In the genomic region with DNA sequence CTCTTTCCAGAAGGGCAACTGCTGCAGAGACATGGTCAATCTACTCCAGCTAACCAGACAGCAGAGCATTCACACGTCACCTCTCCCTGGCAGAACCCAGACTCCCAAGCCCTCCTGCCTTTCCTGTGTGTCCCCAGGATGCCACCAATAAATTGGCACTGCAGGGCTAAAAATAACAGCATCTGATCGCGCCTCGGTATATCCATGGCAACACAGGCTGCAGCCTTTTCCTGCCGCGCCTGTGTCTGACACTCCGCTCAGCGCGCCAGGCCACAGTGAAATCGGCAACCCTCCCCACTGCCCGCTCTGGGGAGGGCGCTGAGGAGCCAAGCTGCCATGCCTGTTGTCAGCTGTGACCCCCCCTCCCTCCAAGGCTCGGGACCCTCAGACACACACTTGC, we compare ENCODE assay signal across 8 mouse cellular contexts.
A peak's percentile ranks its signal among the peaks of the same experiment; 100 is the strongest.
DNase-seq lines count a peak whose midpoint lies in the region; ATAC-seq lines count a peak whose summit lies in the region.

No protein-coding gene starts in this region.

- no peaks in the 10 kb centered on the region for H3K36me3 ChIP-seq in hindbrain, embryonic 11.5 days (ENCODE audit: control insufficient read depth, insufficient read depth, low read length)
- no peaks in the 10 kb centered on the region for H3K36me3 ChIP-seq in hindbrain, embryonic 10.5 days
- H3K36me3 ChIP-seq in neural tube, embryonic 15.5 days = no peaks in the 10 kb centered on the region

- H3K4me2 ChIP-seq in hindbrain, embryonic 11.5 days (replicated peaks; ENCODE audit: low read depth, low read length) = no peak overlapping the region
- H3K4me2 ChIP-seq in neural tube, embryonic 15.5 days = peak overlapping the region; percentile 43

- H3K27ac ChIP-seq in hindbrain, embryonic 11.5 days (ENCODE audit: low read depth, low read length) = no peak overlapping the region
- no peak overlapping the region for H3K27ac ChIP-seq in hindbrain, embryonic 10.5 days
- peak overlapping the region; percentile 63 for H3K27ac ChIP-seq in neural tube, embryonic 15.5 days (replicated peaks)

- no peaks in the 10 kb centered on the region for H3K27me3 ChIP-seq in hindbrain, embryonic 11.5 days (ENCODE audit: control insufficient read depth, insufficient read depth, low read length)
- H3K27me3 ChIP-seq in hindbrain, embryonic 10.5 days (ENCODE audit: insufficient read depth, poor library complexity, severe bottlenecking) = peaks cover 10% of the 10 kb centered on the region
- no peaks in the 10 kb centered on the region for H3K27me3 ChIP-seq in neural tube, embryonic 15.5 days (replicated peaks)

- H3K4me3 ChIP-seq in hindbrain, embryonic 11.5 days (ENCODE audit: low read depth, low read length) = no peak overlapping the region
- H3K4me3 ChIP-seq in hindbrain, embryonic 10.5 days = no peak overlapping the region
- H3K4me3 ChIP-seq in neural tube, embryonic 15.5 days (replicated peaks) = no peak overlapping the region

- no peak for DNase-seq in hindbrain, embryonic 11.5 days (ENCODE audit: low spot score)
- DNase-seq in hindbrain, embryonic 10.5 days (ENCODE audit: low spot score) = no peak
- peak; percentile 50 to 55 for DNase-seq in cerebellum, adult 18-20 months
- peak; percentile 66 for DNase-seq in left cerebral cortex, adult 11 months (ENCODE audit: low spot score)
- no peak for DNase-seq in gastrocnemius, postnatal 25 days

- no peaks in the 10 kb centered on the region for H3K9me3 ChIP-seq in hindbrain, embryonic 11.5 days (ENCODE audit: control insufficient read depth, low read length)
- no peaks in the 10 kb centered on the region for H3K9me3 ChIP-seq in hindbrain, embryonic 10.5 days
- no peaks in the 10 kb centered on the region for H3K9me3 ChIP-seq in neural tube, embryonic 15.5 days (replicated peaks)

- H3K4me1 ChIP-seq in hindbrain, embryonic 11.5 days (replicated peaks; ENCODE audit: control insufficient read depth, insufficient read depth, low read length) = no peaks in the 10 kb centered on the region
- peaks cover 9% of the 10 kb centered on the region for H3K4me1 ChIP-seq in hindbrain, embryonic 10.5 days (replicated peaks)
- peaks cover 34% of the 10 kb centered on the region for H3K4me1 ChIP-seq in neural tube, embryonic 15.5 days

- peak; percentile 49; the same call in 1 of the 2 replicates for ATAC-seq in hindbrain, embryonic 11.5 days (ENCODE audit: low FRiP score)
- peak; percentile 81 for ATAC-seq in frontal cortex, adult (ENCODE audit: low TSS enrichment)
- ATAC-seq in neural tube, embryonic 15.5 days (ENCODE audit: low FRiP score) = peak; percentile 64
- no peak for ATAC-seq in inflammation-experienced regulatory T-cells, adult 6 months

- H3K9ac ChIP-seq in hindbrain, embryonic 11.5 days (ENCODE audit: low read depth, low read length) = no peak overlapping the region
- H3K9ac ChIP-seq in neural tube, embryonic 15.5 days (replicated peaks) = no peak overlapping the region

- 35% methylated on average over 13 of the region's 13 CpGs for WGBS in hindbrain, embryonic 11.5 days
- 38% methylated on average over 13 of the region's 13 CpGs for WGBS in hindbrain, embryonic 10.5 days
- WGBS in neural tube, embryonic 15.5 days = 10% methylated on average over 13 of the region's 13 CpGs

Comparison
In these comparisons a context has a peak if more than half of its experiments do, and no peak if none do; other contexts are left out.
1. DNase-seq: peak in cerebellum, adult 18-20 months (2 of 2) and left cerebral cortex, adult 11 months (single experiment); none in hindbrain, embryonic 11.5 days (single experiment), hindbrain, embryonic 10.5 days (single experiment) and gastrocnemius, postnatal 25 days (single experiment).